Mouse (Mus musculus) mouse trophoblast stem cell (cell line): Measurements from ENCODE around the gene Duox2.

Experiments used
- in situ Hi-C, 2 experiments: fragments of 300-500 bp; cut with MseI, MboI; formaldehyde crosslinking; loops; 2 replicates in 1 of 2; 3 replicates in 1 of 2; pipeline ENCODE4 v1.15.1; 2025

The Duox2 gene

DNA sequence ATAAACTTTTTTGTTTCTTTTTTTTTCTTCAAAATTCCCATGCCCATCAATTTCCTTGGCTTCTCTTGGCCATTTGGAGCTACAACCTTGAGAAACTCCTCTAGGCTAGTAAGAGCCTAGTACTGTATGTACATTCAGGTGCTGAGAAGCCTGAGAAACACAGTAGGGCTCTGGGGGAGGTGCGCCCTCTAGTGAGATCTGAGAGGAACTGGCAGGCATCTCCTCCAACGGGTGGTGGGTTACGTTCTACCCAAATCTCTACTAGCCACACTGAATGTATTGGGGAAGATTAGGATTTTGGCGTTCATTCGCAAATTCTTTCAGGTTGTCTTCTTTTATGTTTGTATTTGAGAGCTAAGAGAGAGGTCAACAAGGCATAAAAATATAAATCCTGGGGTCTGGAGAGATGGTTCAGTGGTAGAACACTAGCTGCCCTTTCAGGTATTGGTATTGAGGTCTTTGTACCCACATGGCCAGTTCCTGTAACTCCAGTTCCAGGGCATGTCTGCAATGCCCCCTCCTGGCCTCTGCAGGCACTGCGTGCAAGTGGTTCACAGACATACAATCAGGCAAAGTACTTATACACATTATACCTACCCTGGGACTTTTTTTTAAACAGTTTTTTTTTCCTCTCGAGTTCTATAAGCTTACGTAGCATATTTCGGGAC, 4.5 kb upstream of the Duox2 start:
- in situ Hi-C loops, result loop anchor here (5.0 to 10.0 kb wide), 2 partner anchors 108 to 110 kb away; no protein-coding TSS in a partner anchor

DNA sequence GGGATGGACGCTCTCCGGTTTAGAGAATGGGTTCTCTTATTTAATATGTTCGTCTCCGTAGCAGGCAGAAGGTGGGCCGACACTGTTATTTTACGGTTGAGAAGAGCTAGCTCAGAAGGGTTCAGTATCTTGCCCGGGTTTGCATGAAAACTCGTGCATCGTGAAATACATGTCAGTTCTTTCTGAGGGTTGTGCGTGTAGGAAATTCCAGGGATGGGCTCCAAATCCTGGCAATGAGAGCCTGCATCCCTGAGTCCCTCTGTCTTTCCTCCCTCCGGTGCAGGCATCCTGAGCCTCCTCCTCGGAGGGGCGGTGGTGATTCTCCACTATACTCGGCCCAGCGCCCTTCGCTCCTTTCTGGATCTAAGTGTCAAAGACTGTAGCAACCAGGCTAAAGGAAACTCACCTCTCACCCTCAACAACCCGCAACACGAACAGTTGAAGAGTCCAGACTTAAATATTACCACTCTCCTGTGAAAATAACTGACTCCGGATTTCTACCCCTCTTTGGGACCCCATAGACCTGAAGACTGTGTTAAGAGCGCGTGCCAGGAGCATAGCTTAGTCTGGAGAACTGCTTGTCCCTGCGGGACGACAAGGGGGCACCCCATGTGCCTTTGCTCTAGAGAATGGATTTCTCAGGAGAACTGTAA, 3.8 kb upstream of the Duox2 start:
- in situ Hi-C loops, result loop anchor here (5.0 to 10.0 kb wide), 2 partner anchors 107 to 110 kb away; no protein-coding TSS in a partner anchor

DNA sequence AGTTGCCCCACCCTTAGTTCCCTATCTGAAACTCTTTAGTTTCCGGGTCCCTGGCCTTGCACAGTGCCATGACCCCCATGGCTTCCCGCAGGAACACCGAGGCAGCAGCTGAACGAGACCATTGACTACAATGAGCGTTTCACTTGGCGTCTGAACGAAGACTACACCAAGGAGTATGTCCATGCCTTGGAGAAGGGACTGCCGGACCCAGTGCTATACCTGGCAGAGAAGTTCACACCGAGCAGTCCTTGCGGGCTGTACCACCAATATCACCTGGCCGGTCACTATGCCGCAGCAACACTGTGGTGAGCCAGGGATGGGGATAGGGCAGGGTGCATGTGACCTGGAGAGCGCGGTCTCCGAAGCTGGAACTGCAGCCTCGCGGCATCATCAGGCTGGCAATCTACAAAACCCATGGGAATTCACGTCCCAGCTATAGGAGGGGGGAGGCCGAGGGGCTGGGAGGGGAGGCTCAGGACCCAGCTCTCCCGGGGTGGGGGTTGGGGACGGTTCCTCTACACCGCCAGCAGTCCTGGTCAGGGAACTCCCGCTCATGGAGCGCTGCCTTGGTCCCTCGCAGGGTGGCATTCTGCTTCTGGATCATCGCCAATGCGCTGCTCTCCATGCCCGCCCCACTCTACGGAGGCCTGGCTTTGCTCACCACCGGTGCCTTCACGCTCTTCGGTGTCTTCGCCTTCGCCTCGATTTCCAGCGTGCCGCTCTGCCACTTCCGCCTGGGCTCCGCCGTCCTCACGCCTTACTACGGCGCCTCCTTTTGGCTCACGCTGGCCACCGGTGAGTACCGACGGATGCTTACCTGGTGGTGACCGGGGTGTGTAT, 3.1 kb upstream of the Duox2 start:
- in situ Hi-C loops, result loop anchor here (5.0 to 10.0 kb wide), 2 partner anchors 106 to 109 kb away; no protein-coding TSS in a partner anchor

DNA sequence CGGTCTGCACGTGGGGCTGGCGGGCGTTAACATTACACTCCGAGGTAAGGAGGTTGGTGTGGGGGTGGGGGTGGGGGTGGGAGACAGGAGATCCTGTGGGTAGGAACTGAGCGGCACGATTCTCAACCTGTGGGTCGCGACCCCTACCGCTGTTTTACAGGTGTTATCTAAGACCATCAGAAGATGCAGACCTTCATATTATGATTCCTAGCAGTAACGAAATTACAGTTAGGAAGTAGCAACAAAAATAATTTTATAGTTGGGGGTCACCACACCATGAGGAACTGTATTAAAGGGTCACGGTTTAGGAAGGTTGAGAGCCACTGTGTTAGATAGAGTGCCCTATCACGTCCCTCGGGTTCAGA, 2.4 kb upstream of the Duox2 start:
- in situ Hi-C loops, result loop anchor here (5.0 to 10.0 kb wide), 2 partner anchors 106 to 108 kb away; no protein-coding TSS in a partner anchor

DNA sequence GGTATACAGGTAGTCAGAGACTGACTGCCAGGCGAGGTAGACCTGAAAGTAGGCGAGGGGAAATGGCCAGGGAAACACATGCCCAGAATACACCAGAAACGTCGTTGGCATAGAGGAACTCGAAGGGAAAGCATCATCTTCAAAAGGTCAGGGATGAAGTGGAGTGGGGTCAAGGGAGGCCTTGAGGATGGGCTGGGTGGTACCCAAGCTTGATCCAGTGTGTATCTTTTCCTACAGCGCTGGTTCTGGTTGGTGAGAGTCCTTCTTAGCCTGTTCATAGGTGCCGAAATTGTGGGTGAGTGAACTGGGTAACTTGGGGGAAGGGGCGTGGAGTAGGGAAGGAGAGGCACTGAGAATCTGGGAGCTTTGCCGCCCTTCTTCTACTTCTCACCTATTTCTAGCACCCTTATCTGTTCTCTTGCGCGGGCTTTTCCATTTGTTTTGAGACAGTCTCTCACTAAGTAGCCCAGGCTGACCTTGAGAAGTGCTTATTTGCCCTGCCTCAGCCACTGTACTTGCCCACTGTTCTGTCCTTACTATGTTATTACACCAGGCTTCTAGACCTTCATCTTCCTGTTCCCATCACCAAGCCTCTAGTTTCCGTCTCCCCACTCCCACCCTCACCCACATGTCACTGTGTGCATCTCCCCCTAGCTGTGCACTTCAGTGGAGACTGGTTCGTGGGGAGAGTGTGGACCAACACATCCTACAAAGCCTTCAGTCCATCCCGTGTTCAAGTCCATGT, 1.8 kb upstream of the Duox2 start:
- in situ Hi-C loops, result loop anchor here (5.0 to 10.0 kb wide), 2 partner anchors 105 to 108 kb away; no protein-coding TSS in a partner anchor

DNA sequence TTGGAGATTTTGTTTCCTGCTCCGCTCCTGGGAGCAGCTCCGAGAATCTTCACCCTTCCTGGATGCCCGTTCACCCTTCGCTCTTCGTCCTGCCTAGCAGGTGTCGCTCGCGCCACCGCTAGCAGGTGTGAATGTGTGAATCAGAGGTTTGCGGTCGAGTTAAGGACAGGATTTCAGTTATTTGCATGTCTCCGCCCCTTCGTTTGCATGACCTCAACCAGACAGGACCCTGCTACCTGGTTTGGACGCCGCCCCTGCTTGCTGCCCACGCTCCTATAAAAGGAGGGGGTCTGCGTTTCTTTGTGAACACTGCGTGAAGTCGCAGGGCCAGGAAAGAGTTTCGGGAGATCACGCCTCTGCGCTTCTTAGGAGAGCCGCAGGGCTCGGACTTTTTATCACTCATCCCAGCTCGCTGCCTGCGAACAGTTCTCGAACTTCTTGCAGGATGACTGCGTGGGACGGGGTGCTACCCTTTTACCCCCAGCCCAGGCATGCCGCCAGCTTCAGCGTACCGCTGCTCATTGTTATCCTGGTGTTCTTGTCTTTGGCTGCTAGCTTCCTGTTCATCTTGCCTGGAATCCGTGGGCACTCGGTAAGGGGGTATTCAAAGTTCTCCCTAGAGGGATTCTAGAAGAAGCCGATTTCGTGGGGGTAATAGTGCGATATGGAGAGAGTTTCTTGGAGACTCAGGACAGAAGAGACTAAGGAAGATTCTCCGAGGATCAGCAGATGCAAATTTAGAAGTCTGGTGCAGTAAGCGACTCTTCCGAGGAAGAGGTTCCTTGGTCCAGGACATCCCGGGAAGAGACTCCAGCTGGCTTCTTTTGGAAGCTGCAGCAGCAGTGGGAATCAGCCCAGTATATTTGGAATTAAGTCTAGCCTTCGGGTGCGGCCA, 594 bp upstream of the Duox2 start, which contains the start of gene Duoxa2:
Gene Duoxa2 (plus strand): TSS at position 305 of the 895 bp plus-strand sequence.
- in situ Hi-C loops, result no loop called here

DNA sequence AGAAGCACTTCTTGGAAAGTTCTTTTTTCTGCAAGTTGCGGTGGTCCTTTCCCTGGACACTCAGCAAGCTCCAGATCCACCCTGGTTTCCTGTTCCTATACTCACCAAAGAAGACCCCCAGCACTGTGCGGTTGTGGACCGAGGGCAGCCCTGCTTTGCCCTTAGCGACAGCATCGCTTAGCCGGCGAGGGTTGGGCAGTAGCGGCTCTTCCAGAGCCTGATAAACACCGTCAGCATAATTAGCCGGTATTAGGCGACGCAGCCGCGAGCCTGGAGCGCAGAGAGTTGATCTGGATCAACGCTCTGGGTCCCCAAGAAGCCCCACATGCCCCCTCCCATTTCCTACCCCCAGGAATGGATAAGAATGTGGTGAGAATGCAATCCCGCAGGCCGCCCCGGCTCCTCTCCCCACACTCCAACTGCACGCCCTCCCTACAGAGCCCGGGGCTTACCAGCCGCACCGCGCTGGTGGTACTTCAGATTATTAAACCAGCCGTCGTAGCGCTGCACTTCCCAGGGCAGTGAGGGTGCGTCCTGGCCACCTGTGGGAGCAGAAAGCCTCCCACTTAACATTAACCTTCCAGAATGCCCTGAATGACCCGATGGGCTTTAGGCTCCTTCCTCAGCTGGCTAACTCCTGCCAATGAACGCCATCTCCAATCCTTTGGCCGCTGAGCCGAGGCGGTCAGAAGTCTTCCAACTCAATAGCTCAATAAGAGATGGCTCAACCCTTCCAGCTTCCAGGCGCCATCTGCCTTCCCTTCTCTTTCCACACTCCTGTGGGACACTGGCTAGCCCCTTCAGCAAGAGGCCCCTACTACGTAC, 766 bp downstream of the Duox2 start:
- in situ Hi-C loops, result no loop called here

DNA sequence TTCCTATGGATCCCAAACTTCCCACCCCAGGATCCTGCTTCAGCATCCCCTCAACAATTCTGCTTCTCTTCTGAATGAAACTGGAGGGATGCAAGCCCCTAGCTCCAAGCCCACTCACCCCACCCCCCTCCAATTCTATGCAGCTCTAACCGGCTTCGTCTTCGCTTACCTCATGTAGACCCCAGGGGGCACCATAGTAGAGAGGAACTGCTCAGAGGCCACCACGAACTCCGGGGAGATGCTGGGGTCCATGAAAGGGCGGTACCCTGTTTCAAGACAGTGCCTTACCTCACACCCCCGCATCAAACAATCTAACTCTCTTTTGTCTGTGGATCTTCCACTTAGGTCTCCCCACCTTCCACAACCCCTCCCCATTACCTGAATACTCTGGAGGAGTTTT, 3.3 kb downstream of the Duox2 start:
- in situ Hi-C loops, result no loop called here

DNA sequence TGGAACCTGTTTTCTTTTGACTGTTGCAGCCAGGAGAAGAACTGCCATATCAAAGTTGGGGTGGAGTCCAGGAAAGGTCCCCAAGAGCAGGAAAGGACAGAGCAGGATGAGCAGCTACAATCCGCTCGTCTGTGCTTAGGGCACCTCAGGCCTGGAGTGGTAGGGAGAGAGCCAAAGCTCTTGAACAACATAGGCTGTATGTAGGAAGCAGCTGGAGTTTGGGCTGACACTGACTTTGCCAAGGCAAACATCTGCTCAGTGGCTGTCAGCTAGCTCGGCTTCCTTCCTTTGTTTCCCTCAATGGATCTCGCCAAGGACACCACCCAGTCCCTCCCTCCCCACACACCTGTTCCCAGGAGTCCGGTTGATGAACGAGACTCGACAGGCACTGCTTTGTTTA, 12.1 kb downstream of the Duox2 start:
- in situ Hi-C loops, result no loop called here

DNA sequence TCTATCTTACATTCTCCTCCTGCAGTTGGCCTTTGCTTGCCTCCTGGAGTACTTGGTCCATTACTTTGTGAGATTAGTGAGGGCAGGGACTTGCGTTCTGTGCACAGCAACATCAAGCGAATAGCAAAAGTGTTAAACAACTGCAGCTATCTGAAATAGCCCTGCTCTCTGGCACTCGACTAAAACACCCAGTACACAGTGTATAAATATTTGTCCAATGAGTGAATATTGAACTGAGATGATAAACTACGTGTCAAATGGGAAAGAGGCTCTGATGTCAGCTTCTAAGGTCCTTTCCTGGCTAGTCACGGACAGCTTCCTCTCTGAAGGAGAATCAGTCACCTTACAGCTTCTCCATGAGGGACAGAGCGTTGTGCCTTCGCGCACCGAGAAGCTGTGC, 14.2 kb downstream of the Duox2 start:
- in situ Hi-C loops, result no loop called here

DNA sequence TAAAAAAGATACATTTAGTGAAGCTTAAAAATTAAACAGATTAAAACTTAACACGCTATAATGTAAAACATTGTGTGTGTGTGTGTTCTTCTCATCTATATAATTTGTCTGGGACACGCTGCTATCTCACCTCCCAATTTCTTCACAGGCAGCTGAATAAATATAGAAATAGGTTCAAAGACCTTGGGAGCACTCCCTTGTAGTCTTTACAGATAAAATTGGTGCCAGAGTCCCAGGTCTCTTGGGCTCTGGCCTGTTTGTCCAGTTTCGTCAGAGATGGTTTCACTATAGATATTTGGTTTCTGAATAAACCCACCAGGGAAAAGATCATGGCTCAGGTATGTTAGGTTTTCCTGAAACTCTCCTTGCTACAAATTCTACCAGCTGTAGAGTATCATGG, 19.5 kb downstream of the Duox2 start:
- in situ Hi-C loops, result no loop called here

DNA sequence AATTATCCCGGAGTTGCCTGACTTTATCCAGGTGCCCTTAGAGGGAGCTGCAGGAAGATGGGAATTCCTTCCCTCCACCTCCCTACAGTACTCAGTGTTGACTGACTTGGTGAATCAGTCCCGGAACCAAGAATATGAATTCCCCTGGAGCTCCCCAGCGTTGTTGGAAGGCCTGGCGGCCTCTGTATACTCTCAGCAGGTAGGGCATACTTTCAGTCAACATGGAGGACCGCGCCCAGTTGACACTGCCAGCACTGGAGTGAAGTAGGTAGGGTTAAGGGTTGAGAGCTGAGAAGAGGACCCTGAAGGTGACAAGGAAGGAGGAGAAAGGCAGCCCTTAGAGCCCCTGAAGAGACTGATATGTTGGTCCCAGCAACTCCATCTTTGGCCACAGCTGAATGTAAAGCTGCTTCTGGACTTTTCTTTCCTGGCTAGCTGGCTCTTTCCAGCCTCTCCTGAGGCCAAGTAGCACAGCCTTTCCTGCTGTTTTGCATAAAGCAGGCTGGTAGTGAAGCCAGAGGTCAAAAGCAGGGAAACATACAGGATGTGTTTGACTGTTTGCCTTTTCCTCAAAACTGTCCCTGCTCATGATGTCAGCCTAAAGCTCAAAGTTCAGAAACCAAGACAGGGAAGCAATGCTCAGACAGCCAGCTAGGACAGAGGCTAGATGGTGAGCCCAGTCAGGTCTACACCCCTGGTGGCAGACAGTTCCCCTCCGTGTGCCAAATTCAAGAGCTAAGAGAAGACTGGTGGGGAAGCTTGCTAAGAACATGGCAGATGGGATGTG, 31.6 kb downstream of the Duox2 start:
- in situ Hi-C loops, result no loop called here

DNA sequence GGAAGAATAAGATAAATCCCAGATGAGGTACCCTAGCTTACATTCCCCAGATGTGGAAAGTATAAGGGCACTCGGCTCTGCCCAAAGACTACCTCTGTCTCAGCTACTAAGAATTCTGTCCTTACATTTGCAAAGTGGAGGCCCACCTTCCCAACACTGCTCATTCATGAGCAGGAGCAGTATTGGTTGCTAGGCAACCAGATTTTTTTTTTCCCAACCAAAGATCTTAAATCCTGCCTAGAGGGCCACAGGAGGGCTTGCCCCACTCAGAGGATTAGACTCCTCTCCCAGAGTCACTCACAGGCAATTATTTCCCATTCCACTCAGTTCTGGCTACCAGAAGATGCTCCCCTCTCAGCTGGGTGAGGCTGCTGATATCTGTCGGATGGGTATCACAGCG, 33.6 kb downstream of the Duox2 start:
- in situ Hi-C loops, result no loop called here

DNA sequence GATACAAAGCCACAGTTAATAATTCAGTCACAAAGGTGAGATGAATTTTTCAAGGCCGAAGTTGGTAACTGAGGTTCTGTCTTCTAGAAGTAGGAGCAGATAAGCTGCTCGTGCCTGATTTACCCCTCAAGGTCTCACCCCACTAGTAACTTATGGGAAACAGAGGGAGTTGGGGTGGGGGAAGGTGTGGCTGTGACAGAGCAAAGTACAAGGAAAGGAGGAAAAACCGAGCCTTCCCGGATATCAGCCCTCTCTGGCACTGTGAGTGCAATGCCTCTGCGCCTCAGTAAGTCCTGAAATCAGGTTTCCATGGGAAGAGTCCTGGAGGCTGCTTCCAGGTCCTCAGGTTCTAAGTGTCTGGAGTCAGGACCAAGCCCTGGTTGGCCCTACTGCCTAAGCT, 37.5 kb downstream of the Duox2 start:
- in situ Hi-C loops, result no loop called here

DNA sequence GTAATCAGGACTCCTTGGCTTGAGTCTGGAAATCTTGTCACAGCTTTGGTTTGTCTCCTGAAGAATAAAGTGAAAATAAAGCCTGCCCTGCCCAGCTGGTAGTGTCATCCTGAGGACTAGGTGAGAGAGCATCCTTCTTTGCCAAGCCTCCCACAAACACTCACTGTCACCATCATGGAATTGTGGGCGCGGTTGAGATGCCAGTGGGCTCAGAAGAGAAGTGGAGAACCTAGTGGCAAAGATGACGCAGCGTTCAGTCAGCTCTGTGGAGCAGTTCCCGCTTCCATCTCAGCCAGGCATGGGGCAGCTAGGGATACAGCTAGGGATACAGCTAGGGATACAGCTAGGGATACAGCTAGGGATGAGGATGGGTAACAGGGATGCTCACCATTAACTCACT, 42.3 kb downstream of the Duox2 start:
- in situ Hi-C loops, result no loop called here

DNA sequence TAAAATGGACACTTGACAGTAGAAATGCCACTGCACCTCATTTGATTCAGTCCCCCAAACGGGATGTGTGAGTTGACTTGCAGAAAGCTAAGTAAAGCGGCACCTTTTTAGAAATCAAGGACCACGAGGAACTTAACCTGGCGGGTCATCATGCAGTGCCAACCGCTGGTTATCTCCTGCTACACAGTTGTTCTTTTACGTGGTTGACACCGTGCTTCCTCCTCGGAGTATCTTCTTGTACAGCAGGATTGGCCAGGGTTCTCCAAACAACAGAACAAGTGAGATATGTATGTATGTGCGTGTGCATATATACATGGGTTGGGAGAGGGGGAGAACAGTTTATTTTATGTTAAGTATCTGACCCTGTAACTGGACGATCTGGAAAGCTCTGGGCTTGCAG, 50.5 kb downstream of the Duox2 start:
- in situ Hi-C loops, result no loop called here

DNA sequence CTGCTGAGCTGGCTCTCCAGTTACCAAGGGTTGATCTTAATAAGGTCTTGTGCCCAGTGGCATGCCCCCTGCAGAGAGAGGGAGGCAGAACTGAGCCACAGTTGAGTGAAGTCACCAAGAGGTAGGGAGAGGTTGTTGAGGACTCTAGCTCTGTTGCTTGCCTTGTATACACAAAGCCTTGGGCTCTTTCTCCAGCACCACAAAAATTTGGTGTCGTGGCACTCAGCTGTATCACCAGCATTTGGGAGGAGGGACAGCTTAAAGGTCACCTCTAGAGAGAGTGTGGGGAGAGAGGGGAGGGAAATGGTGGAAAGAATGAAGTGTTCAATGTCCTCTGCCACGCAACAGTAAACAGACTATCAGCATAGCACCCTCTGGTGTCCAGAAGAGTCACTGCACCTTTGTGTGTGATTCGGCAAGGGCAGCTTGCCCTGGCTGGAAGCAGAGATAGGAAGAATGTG, 54.5 kb downstream of the Duox2 start:
- in situ Hi-C loops, result loop anchor here (5.0 kb wide), 1 partner anchor 41 kb away; no protein-coding TSS in a partner anchor

DNA sequence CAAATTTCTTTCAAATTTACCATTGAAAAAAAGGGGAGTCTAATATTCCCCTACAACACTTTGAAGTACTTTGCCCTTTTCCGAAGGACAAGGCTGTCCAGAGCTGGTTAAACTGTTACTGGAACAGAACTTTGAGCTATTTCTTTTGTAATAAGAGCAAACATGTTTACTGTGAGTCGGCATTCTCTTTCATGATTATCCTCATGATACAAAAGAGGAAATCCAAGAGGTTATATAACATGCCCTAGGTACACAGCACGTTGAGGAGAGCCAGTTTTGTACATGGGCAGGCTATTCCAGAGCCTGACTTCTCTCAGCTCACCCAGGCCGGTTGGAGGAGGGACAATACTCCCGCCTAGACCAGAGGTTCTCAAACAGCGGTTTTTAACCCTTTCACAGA, 56.3 kb downstream of the Duox2 start:
- in situ Hi-C loops, result loop anchor here (5.0 kb wide), 1 partner anchor 40 kb away; no protein-coding TSS in a partner anchor

DNA sequence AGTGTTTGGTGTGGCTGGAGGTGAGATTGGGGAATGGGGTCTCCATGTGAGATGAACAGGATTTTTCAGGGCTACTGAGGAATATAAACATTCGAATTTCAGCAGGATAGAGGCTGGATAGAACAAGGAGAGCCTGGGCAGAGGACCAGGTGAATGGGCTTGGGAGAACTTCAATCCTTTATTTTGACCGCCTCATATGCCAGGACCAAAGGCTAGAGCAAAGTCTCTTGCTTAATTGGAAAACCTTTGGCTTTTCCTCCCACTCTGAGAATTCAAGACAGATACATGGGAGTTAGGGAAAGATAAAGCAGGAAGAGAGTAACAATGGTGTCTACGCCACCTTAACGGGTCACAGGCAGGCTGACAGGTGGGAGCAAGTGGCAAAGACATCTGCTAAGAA, 57.0 kb downstream of the Duox2 start:
- in situ Hi-C loops, result loop anchor here (5.0 kb wide), 1 partner anchor 39 kb away; no protein-coding TSS in a partner anchor
